Mouse (Mus musculus) forebrain, embryonic 13.5 days (tissue): ENCODE measurements around the gene Spata13. TPM values are rescaled to one million over a fixed set of nuclear protein-coding genes. Genes with fewer than 3 reads are reported as not detected.

Experiments
- ATAC-seq: fragments of 200-750 bp; cut with Nextera tagmentation; 2 replicates; pipeline ENCODE4 v1.8.0; 2017
- H3K27ac ChIP-seq: fragments of 300-500 bp; sonication (generic); 2 replicates; pipeline ENCODE4 v1.5.1; 2015; ENCODE audit warnings: inconsistent platforms, mild to moderate bottlenecking, moderate library complexity
- H3K27me3 ChIP-seq: fragments of 300-500 bp; sonication (generic); 2 replicates; pipeline ENCODE4 v1.6.1; 2015; ENCODE audit warnings: mild to moderate bottlenecking, inconsistent platforms
- H3K36me3 ChIP-seq: fragments of 300-500 bp; sonication (generic); 2 replicates; pipeline ENCODE4 v1.6.1; 2015; ENCODE audit warnings: mild to moderate bottlenecking, inconsistent platforms; ENCODE audit not compliant: poor library complexity, severe bottlenecking
- H3K4me1 ChIP-seq: fragments of 300-500 bp; sonication (generic); 2 replicates; pipeline ENCODE4 v1.6.1; 2015; ENCODE audit warnings: inconsistent platforms
- H3K4me2 ChIP-seq: fragments of 300-500 bp; sonication (generic); 2 replicates; pipeline ENCODE4 v1.6.1; 2015; ENCODE audit warnings: inconsistent platforms, mild to moderate bottlenecking, moderate library complexity
- H3K4me3 ChIP-seq: fragments of 300-500 bp; sonication (generic); 2 replicates; pipeline ENCODE4 v1.5.1; 2015; ENCODE audit warnings: mild to moderate bottlenecking, inconsistent platforms
- H3K9ac ChIP-seq: fragments of 300-500 bp; sonication (generic); 2 replicates; pipeline ENCODE4 v1.6.1; 2015; ENCODE audit warnings: mild to moderate bottlenecking, inconsistent platforms
- H3K9me3 ChIP-seq: fragments of 300-500 bp; sonication (generic); replicated peaks from 2 replicates; pipeline ENCODE4 v1.6.1; 2016; ENCODE audit warnings: inconsistent platforms
- WGBS: fragments of 180-500 bp; shearing (Covaris S2); methylation state at CpG from one replicate; pipeline ENCODE4 v1.1.7; 2015; 5-methylcytosine and 5-hydroxymethylcytosine counted together
- polyA plus RNA-seq: library from polyadenylated mRNA; unstranded; fragments of >200 nt; fragmentation: Nextera tagmentation; extraction: Ambion mirVana; gene quantifications from 2 replicates; pipeline ENCODE4 v1.2.1, GENCODE M21; 2015

Gene Spata13
- polyA plus RNA-seq: 81.7 and 83.0 TPM in 2 replicates

- Histone ChIP-seq H3K27ac (peak within 1 kb of the TSS; percentile 84), H3K9me3 (no peaks in the 10 kb centered on the region), H3K4me3 (peak within 1 kb of the TSS; percentile 83), H3K36me3 (peaks cover 6% of the 10 kb centered on the region), H3K4me2 (peak within 1 kb of the TSS; percentile 92), H3K27me3 (no peaks in the 10 kb centered on the region), H3K4me1 (peaks cover 47% of the 10 kb centered on the region), H3K9ac (peak within 1 kb of the TSS; percentile 90)
- peak; percentile 88 for ATAC-seq
- WGBS: under 1% methylated on average over 46 of the region's 50 CpGs
These were observed at the start of gene Spata13 for GRCm38 (mm10) chr14:60633961-60634864. Spata13 (plus strand) TSS chr14:60634001.

DNA sequence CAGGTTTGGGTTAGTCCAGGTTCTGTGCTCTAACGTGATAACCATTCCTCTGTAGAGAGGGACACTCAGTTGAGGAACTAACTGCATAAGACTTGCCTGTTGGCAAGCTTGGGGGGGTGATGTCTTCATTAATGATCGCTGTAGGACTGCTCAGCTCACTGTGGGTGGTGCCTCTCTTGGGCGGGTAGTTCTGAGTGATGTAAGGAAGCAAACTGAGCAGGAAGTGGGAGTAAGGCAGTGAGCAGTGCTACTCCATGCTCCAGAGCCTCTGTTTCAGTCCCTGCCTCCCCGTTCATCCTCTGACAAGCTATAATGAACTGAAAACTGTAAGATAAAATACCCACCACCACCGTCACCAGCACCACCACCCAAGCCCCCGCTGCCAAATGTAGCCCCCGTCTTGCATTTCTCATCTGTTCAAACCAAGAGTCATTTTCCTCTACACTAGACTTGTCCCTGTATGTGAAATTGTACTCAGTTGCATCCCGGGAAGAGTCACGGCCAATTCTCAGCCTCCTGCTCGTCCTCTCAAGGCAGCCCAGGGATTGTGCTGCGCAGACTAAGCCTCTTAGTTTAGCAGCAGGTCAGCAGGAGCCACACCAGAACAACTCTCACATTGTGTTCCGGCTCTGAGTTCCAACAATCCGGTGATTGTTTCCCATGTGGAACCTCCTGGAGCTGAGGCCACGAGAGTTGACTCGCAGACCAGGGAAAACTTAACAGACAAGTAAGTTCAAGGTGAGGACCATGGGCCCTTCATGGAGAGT lies 46.9 kb upstream of the Spata13 start:
- ATAC-seq: no peak
- H3K27me3 ChIP-seq: no peaks in the 10 kb centered on the region
- H3K9me3 ChIP-seq: no peaks in the 10 kb centered on the region
- WGBS: 21% methylated on average over 15 of the region's 15 CpGs
- H3K4me2 ChIP-seq: no peak overlapping the region
- H3K4me1 ChIP-seq: peaks cover 19% of the 10 kb centered on the region
- no peak overlapping the region for H3K27ac ChIP-seq
- no peak overlapping the region for H3K4me3 ChIP-seq
- no peaks in the 10 kb centered on the region for H3K36me3 ChIP-seq
- no peak overlapping the region for H3K9ac ChIP-seq

GRCm38 (mm10) chr14:60589001-60589400 lies 44.8 kb upstream of the Spata13 start:
- ATAC-seq: no peak
- no peaks in the 10 kb centered on the region for H3K9me3 ChIP-seq
- no peak overlapping the region for H3K9ac ChIP-seq
- H3K4me1 ChIP-seq: peaks cover 28% of the 10 kb centered on the region
- no peaks in the 10 kb centered on the region for H3K36me3 ChIP-seq
- H3K27me3 ChIP-seq: no peaks in the 10 kb centered on the region
- no peak overlapping the region for H3K27ac ChIP-seq
- no peak overlapping the region for H3K4me2 ChIP-seq
- 78% methylated on average over 2 of the region's 2 CpGs for WGBS
- no peak overlapping the region for H3K4me3 ChIP-seq

- Histone ChIP-seq H3K4me1 (peaks cover 23% of the 10 kb centered on the region), H3K9ac (no peak overlapping the region), H3K27ac (no peak overlapping the region), H3K9me3 (no peaks in the 10 kb centered on the region), H3K4me3 (no peak overlapping the region), H3K36me3 (no peaks in the 10 kb centered on the region), H3K4me2 (no peak overlapping the region), H3K27me3 (no peaks in the 10 kb centered on the region)
- 91% methylated on average over 5 of the region's 5 CpGs for WGBS
- no peak for ATAC-seq
These were observed 41.5 kb upstream of the Spata13 start for GRCm38 (mm10) chr14:60592339-60592738.

DNA sequence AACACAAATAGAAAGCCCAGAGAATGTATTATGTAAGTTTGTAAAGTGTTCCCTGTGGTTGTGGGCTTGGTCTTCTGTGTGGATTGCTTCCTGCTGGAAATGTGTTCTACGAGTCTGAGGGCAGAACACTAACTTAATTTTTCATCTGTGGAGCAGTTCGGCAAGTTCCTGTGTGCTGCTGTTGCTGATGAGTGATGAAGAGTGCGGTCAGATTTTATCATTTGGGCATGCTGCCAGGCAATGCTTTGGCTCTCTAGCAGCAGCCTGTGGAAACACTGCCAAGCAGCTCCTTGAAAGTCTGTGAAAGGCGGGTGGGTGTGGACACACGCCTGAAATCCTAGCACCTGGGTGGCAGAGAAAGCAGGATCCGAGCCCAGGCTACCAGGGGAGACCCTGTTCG lies 41.0 kb upstream of the Spata13 start:
- Histone ChIP-seq H3K36me3 (no peaks in the 10 kb centered on the region), H3K4me2 (no peak overlapping the region)

DNA sequence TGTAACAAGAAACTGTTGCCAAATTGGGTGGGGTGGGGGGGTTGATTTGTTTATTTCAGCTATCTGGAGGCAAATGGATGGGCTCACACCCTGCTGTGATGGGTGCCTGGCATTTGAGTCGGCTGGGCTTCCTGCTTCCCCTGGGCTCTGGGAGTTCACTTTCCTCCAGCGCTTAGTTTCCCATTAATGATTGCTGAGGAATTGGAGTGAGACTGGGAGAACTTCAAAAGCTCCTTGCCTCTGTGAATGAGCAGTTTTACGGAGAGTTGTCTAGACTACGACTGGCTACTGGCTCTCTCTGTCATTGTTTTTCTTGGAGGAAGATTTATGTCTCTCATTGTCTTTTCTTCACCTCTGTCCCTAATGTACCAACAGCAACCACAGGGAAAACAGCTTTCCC lies 36.2 kb upstream of the Spata13 start:
- Histone ChIP-seq H3K36me3 (no peaks in the 10 kb centered on the region), H3K27ac (no peak overlapping the region), H3K4me1 (peaks cover 14% of the 10 kb centered on the region), H3K9me3 (no peaks in the 10 kb centered on the region), H3K27me3 (no peaks in the 10 kb centered on the region), H3K4me3 (no peak overlapping the region), H3K4me2 (no peak overlapping the region), H3K9ac (no peak overlapping the region)
- 23% methylated on average over 4 of the region's 4 CpGs for WGBS
- ATAC-seq: no peak

More for the DNA sequence above, 41.0 kb upstream of the Spata13 start:
- H3K4me1 ChIP-seq: peaks cover 22% of the 10 kb centered on the region
- no peak overlapping the region for H3K27ac ChIP-seq
- no peak overlapping the region for H3K4me3 ChIP-seq
- no peaks in the 10 kb centered on the region for H3K27me3 ChIP-seq
- no peak for ATAC-seq
- no peaks in the 10 kb centered on the region for H3K9me3 ChIP-seq
- WGBS: 47% methylated on average over 7 of the region's 7 CpGs
- H3K9ac ChIP-seq: no peak overlapping the region

DNA sequence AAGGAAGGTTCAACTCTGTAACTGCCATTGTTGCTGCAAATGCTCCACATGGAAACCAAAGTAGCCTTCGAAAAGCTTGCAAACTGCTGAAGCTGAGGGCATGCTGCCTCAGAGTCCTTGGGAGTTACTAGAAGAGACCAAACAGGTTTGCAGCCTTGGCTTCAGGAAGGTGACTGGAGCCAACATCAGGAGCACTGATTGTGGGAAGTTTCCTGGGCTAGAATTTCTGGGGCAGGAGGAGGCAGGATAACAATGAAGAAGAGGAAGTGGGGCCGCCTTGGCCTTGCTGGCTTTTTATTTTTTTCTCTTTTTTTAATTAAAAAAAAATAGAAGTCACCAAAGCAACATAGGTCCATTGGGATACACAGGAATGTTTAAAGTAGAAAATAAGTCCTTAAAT lies 34.8 kb upstream of the Spata13 start:
- H3K36me3 ChIP-seq: no peaks in the 10 kb centered on the region
- H3K27me3 ChIP-seq: no peaks in the 10 kb centered on the region
- H3K4me3 ChIP-seq: no peak overlapping the region
- no peaks in the 10 kb centered on the region for H3K9me3 ChIP-seq
- H3K9ac ChIP-seq: no peak overlapping the region
- 86% methylated on average over 2 of the region's 2 CpGs for WGBS
- ATAC-seq: no peak
- H3K4me1 ChIP-seq: peaks cover 8% of the 10 kb centered on the region
- no peak overlapping the region for H3K4me2 ChIP-seq
- H3K27ac ChIP-seq: no peak overlapping the region

GRCm38 (mm10) chr14:60605564-60605963 lies 28.2 kb upstream of the Spata13 start:
- WGBS: 72% methylated on average over 2 of the region's 2 CpGs

GRCm38 (mm10) chr14:60606194-60606593 lies 27.6 kb upstream of the Spata13 start:
- ATAC-seq: no peak
- 75% methylated on average over 4 of the region's 4 CpGs for WGBS
- Histone ChIP-seq H3K9me3 (no peaks in the 10 kb centered on the region), H3K9ac (no peak overlapping the region), H3K4me2 (no peak overlapping the region), H3K36me3 (no peaks in the 10 kb centered on the region), H3K27ac (no peak overlapping the region), H3K4me3 (no peak overlapping the region), H3K27me3 (no peaks in the 10 kb centered on the region), H3K4me1 (no peaks in the 10 kb centered on the region)

More at GRCm38 (mm10) chr14:60605564-60605963, 28.2 kb upstream of the Spata13 start:
- no peaks in the 10 kb centered on the region for H3K27me3 ChIP-seq
- H3K4me1 ChIP-seq: no peaks in the 10 kb centered on the region
- no peaks in the 10 kb centered on the region for H3K36me3 ChIP-seq
- H3K4me2 ChIP-seq: no peak overlapping the region
- H3K4me3 ChIP-seq: no peak overlapping the region
- no peak overlapping the region for H3K27ac ChIP-seq
- H3K9ac ChIP-seq: no peak overlapping the region
- no peaks in the 10 kb centered on the region for H3K9me3 ChIP-seq
- ATAC-seq: no peak

GRCm38 (mm10) chr14:60607743-60608142 lies 26.1 kb upstream of the Spata13 start:
- Histone ChIP-seq H3K9me3 (no peaks in the 10 kb centered on the region), H3K4me3 (no peak overlapping the region), H3K4me1 (no peaks in the 10 kb centered on the region), H3K27me3 (no peaks in the 10 kb centered on the region), H3K27ac (no peak overlapping the region), H3K9ac (no peak overlapping the region), H3K4me2 (no peak overlapping the region), H3K36me3 (no peaks in the 10 kb centered on the region)
- ATAC-seq: no peak
- 79% methylated on average over 4 of the region's 4 CpGs for WGBS

DNA sequence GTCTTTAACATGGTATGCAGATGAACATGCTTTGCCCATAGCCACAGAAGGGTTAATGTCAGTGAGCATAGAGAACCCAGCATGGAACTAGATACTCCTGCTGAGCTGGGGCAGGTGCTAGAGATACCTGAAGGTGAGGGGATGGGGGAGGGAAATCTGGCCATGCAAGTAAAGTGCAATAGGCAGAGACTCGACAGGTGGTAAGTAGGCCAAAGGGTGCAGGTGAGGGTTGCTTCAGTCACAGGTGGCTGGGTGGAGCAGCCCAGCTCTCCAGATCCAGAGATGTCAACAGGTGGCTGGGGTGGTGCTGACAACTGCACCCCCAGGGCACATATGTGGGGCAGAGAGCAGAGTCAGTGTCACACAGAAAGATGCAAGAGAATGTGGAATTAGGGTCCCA lies 24.6 kb upstream of the Spata13 start:
- no peak overlapping the region for H3K27ac ChIP-seq
- no peaks in the 10 kb centered on the region for H3K27me3 ChIP-seq
- WGBS: 75% methylated on average over 1 of the region's 1 CpGs
- no peaks in the 10 kb centered on the region for H3K4me1 ChIP-seq
- H3K9me3 ChIP-seq: no peaks in the 10 kb centered on the region
- no peaks in the 10 kb centered on the region for H3K36me3 ChIP-seq
- no peak for ATAC-seq
- no peak overlapping the region for H3K9ac ChIP-seq
- H3K4me2 ChIP-seq: no peak overlapping the region
- H3K4me3 ChIP-seq: no peak overlapping the region

GRCm38 (mm10) chr14:60612671-60613070 lies 21.1 kb upstream of the Spata13 start:
- no peak overlapping the region for H3K4me2 ChIP-seq
- no peak overlapping the region for H3K9ac ChIP-seq
- H3K4me3 ChIP-seq: no peak overlapping the region
- no peaks in the 10 kb centered on the region for H3K9me3 ChIP-seq
- no peaks in the 10 kb centered on the region for H3K27me3 ChIP-seq
- no peaks in the 10 kb centered on the region for H3K4me1 ChIP-seq
- no peak overlapping the region for H3K27ac ChIP-seq
- WGBS: 2% methylated on average over 7 of the region's 7 CpGs
- ATAC-seq: no peak
- H3K36me3 ChIP-seq: no peaks in the 10 kb centered on the region
